Mouse (Mus musculus): Measurements from ENCODE around the gene Frmd4b.

GRCm38 (mm10) chr6:97338843-97339242 lies 278.5 kb downstream of the Frmd4b start:
- TF ChIP-seq CTCF (IDR thresholded peaks at IDR 0.05; ENCODE audit: extremely low read depth, insufficient read length, insufficient replicate concordance, low read depth, low read length) (no peak), POLR2A (IDR thresholded peaks at IDR 0.05; ENCODE audit: low read depth, low read length) (no peak)

All from small intestine, adult 2 months (tissue).